Mouse (Mus musculus): Measurements from ENCODE around the gene Zc3h12d. TPM values are rescaled to one million over a fixed set of nuclear protein-coding genes. Genes with fewer than 3 reads are reported as not detected.

The Zc3h12d gene
- total and polyA plus RNA-seq, 3 experiments: 11.8 to 28.0 (median 16.3) TPM

- in situ Hi-C loops (cut with MboI; ENCODE audit: low pct_ligation_motif_present, low pct_unique_long_range_greater_than_20kb, low sequenced_read_pairs): loop anchor here (25.0 kb wide), 1 partner anchor 1137 kb away; no protein-coding TSS in a partner anchor
- dilution Hi-C loops (cut with MboI; ENCODE audit: extremely low pct_ligation_motif_present, extremely low pct_unique_long_range_greater_than_20kb, low sequenced_read_pairs): no loop called here
- TF ChIP-seq CHD1 (IDR thresholded peaks at IDR 0.05; ENCODE audit: low read depth, low read length): no peak
- no peak for TF ChIP-seq MAFK (IDR thresholded peaks at IDR 0.05; ENCODE audit: insufficient replicate concordance, low read length)
- no peak for TF ChIP-seq PAX5 (IDR thresholded peaks at IDR 0.05; ENCODE audit: low read length)
- H3K36me3 ChIP-seq (replicated peaks in 1 of 2; ENCODE audit: control insufficient read depth in 1 of 2, insufficient read depth in 1 of 2, low read length in 1 of 2): peaks cover 26 to 55% of the 10 kb centered on the region in 2 experiments
- peaks cover 5 to 40% of the 10 kb centered on the region in 2 experiments for H3K4me1 ChIP-seq (ENCODE audit: control insufficient read depth in 1 of 2, insufficient read depth in 2 of 2)
- H3K9ac ChIP-seq (ENCODE audit: insufficient read depth, low read depth): no peak overlapping the region; the same call in 1 of the 2 replicates
- no peak overlapping the region for H3K4me3 ChIP-seq (replicated peaks in 1 of 3; ENCODE audit: low read depth in 2 of 3, low read length in 2 of 3, poor library complexity in 1 of 3)
- H3K9me3 ChIP-seq (replicated peaks; ENCODE audit: low read length): no peaks in the 10 kb centered on the region
- H3K79me2 ChIP-seq (replicated peaks; ENCODE audit: control insufficient read depth, extremely low read depth, insufficient read depth, poor library complexity, severe bottlenecking): peaks cover 4% of the 10 kb centered on the region
- peak overlapping the region; percentile 84; the same call in 1 of the 2 replicates for H3K4me2 ChIP-seq (ENCODE audit: insufficient read depth, low read depth, poor library complexity, severe bottlenecking)
- DNase-seq (ENCODE audit: extremely low read depth): no peak
- peak overlapping the region; percentile 78; the same call in 1 of the 2 replicates for H3K27ac ChIP-seq (ENCODE audit: insufficient read depth, low read depth)
- H3K27me3 ChIP-seq (replicated peaks): no peaks in the 10 kb centered on the region
These were observed 7.0 kb upstream of the Zc3h12d start for GRCm38 (mm10) chr10:7825281-7825665.

- Histone ChIP-seq H3K4me2 (ENCODE audit: insufficient read depth, low read depth, poor library complexity, severe bottlenecking) (no peak overlapping the region), H3K36me3 (replicated peaks in 1 of 2; ENCODE audit: control insufficient read depth in 1 of 2, insufficient read depth in 1 of 2, low read length in 1 of 2) (peaks cover 20 to 47% of the 10 kb centered on the region in 2 experiments), H3K9ac (ENCODE audit: insufficient read depth, low read depth) (no peak overlapping the region), H3K27ac (ENCODE audit: insufficient read depth, low read depth) (no peak overlapping the region), H3K4me1 (ENCODE audit: control insufficient read depth in 1 of 2, insufficient read depth in 2 of 2) (peaks cover 5 to 37% of the 10 kb centered on the region in 2 experiments), H3K27me3 (replicated peaks) (no peaks in the 10 kb centered on the region), H3K79me2 (replicated peaks; ENCODE audit: control insufficient read depth, extremely low read depth, insufficient read depth, poor library complexity, severe bottlenecking) (peaks cover 4% of the 10 kb centered on the region; the same call in 1 of the 2 replicates), H3K9me3 (replicated peaks; ENCODE audit: low read length) (no peaks in the 10 kb centered on the region), H3K4me3 (replicated peaks in 1 of 3; ENCODE audit: low read depth in 2 of 3, low read length in 2 of 3, poor library complexity in 1 of 3) (no peak overlapping the region)
- TF ChIP-seq ZMIZ1 (IDR thresholded peaks at IDR 0.05; ENCODE audit: low read depth, low read length) (no peak), RAD21 (IDR thresholded peaks at IDR 0.05; ENCODE audit: low read depth, low read length) (no peak), BHLHE40 (IDR thresholded peaks at IDR 0.05; ENCODE audit: low read depth, low read length) (no peak), SIN3A (IDR thresholded peaks at IDR 0.05; ENCODE audit: low read length) (no peak), UBTF (IDR thresholded peaks at IDR 0.05; ENCODE audit: low read depth, low read length) (no peak), USF2 (conservative IDR thresholded peaks at IDR 0.05; ENCODE audit: low read depth, low read length) (no peak), NRF1 (IDR thresholded peaks at IDR 0.05; ENCODE audit: low read depth, low read length) (no peak), IRF4 (IDR thresholded peaks at IDR 0.05; ENCODE audit: low read depth, low read length) (no peak), MYC (IDR thresholded peaks at IDR 0.05; ENCODE audit: low read depth, low read length) (no peak), ETS1 (conservative IDR thresholded peaks at IDR 0.05; ENCODE audit: low read depth, low read length) (no peak), JUND (conservative IDR thresholded peaks at IDR 0.05; ENCODE audit: low read depth, low read length) (no peak), ZNF384 (IDR thresholded peaks at IDR 0.05; ENCODE audit: low read depth, low read length) (no peak), MAFK (IDR thresholded peaks at IDR 0.05; ENCODE audit: insufficient replicate concordance, low read length) (no peak), CHD2 (IDR thresholded peaks at IDR 0.05; ENCODE audit: low read length) (no peak), HCFC1 (IDR thresholded peaks at IDR 0.05; ENCODE audit: low read depth, low read length) (no peak), MAX (IDR thresholded peaks at IDR 0.05; ENCODE audit: low read length) (no peak), POLR2AphosphoS2 (IDR thresholded peaks at IDR 0.05; ENCODE audit: low read depth, low read length) (no peak)
- dilution Hi-C loops (cut with MboI; ENCODE audit: extremely low pct_ligation_motif_present, extremely low pct_unique_long_range_greater_than_20kb, low sequenced_read_pairs): no loop called here
- DNase-seq (ENCODE audit: extremely low read depth): no peak
- in situ Hi-C loops (cut with MboI; ENCODE audit: low pct_ligation_motif_present, low pct_unique_long_range_greater_than_20kb, low sequenced_read_pairs): loop anchor here (25.0 kb wide), 1 partner anchor 1136 kb away; no protein-coding TSS in a partner anchor
These were observed 6.2 kb upstream of the Zc3h12d start for GRCm38 (mm10) chr10:7826106-7826505.
